Mouse (Mus musculus) gastrocnemius, adult 2 months (tissue): Measurements from ENCODE around the gene Nfasc. TPM values are rescaled to one million over a fixed set of nuclear protein-coding genes. Genes with fewer than 3 reads are reported as not detected.

Experiments
- DNase-seq: peaks from one replicate; pipeline ENCODE4 v3.0.0; 2022
- H3K27ac ChIP-seq: fragments of 200-600 bp; 2 replicates; pipeline ENCODE4 v1.8.1; 2022; ENCODE audit warnings: mild to moderate bottlenecking
- H3K4me3 ChIP-seq: fragments of 200-600 bp; 2 replicates; pipeline ENCODE4 v1.8.1; 2022; ENCODE audit warnings: mild to moderate bottlenecking, moderate library complexity
- CTCF ChIP-seq: fragments of 200-600 bp; IDR thresholded peaks from 2 replicates; pipeline ENCODE4 v1.8.1; 2022; ENCODE audit warnings: antibody characterized with exemption, mild to moderate bottlenecking, moderate library complexity
- intact Hi-C: fragments of 180-260 bp; cut with DNase I; formaldehyde crosslinking; loops from one replicate; pipeline ENCODE4 v1.15.1; 2025
- total RNA-seq, 2 experiments: library from RNA; stranded (reverse); gene quantifications; 2 replicates each; pipeline ENCODE4 v1.2.3; 2021

Gene Nfasc
- total RNA-seq, 2 experiments from 2014 or later, result 0.25 to 0.28 TPM

DNA sequence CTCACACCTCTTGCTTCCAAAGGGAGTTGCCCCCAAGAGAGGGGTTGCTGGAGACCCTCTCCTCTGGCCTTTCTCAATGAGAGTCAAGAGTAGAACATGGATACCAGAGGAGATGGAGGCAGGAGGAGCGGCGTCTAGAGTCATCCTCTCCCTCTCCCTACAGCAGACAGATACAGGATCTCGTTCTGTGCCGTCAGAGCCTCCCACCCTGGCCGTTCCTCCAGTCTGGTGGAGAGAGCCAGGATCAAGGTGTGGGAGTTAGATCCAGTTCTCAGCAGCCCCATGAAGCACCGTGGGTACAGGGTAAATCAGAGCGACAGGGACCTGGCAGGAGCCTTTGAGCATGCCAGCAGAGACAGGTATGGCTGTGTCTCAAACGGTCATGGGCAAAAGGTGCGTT lies 209.1 kb downstream of the Nfasc start:
- intact Hi-C loops, result no loop called here

GRCm38 (mm10) chr1:132530631-132531191 lies 210.9 kb downstream of the Nfasc start:
- intact Hi-C loops, result no loop called here
- H3K4me3 ChIP-seq, result no peak overlapping the region
- no peak for TF ChIP-seq CTCF
- DNase-seq, result no peak
- no peak overlapping the region for H3K27ac ChIP-seq

More for the DNA sequence above, 209.1 kb downstream of the Nfasc start:
- no peak for DNase-seq
- Histone ChIP-seq H3K4me3 (no peak overlapping the region), H3K27ac (no peak overlapping the region)
- no peak for TF ChIP-seq CTCF

GRCm38 (mm10) chr1:132528647-132529334 lies 212.8 kb downstream of the Nfasc start:
- intact Hi-C loops, result no loop called here
- DNase-seq, result peak; percentile 48
- no peak overlapping the region for H3K27ac ChIP-seq
- no peak for TF ChIP-seq CTCF
- no peak overlapping the region for H3K4me3 ChIP-seq

- DNase-seq, result peak; percentile 8
- no peak overlapping the region for H3K4me3 ChIP-seq
- TF ChIP-seq CTCF, result no peak
- intact Hi-C loops, result no loop called here
- no peak overlapping the region for H3K27ac ChIP-seq
Observed at GRCm38 (mm10) chr1:132528071-132528470, 213.5 kb downstream of the Nfasc start.

DNA sequence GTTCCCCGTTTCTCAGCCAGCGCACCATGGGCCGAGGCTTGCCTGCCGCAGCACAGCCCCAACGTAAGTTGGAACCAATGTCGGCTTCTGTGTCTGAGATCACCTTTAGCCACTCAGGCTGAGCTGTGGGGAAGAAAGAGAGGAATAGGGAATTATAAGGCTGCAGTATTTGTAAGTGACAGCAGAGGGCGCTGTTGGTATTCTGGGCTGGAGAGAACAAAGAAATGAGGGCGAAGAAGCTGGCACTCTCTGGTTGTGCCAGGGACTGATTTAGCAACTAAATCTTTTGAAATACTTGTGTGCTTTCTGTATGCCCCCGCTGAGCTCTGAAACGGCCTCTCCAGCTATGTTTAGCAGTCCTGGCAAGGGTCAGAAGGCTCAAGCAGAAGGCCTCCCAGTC lies 215.8 kb downstream of the Nfasc start:
- TF ChIP-seq CTCF, result peak; percentile 91
- peak; percentile 40 for DNase-seq
- intact Hi-C loops, result loop anchor here (1.0 kb wide), 1 partner anchor 68 kb away; no protein-coding TSS in a partner anchor
- no peak overlapping the region for H3K27ac ChIP-seq
- no peak overlapping the region for H3K4me3 ChIP-seq

GRCm38 (mm10) chr1:132523920-132524319 lies 217.7 kb downstream of the Nfasc start:
- intact Hi-C loops, result no loop called here
- Histone ChIP-seq H3K4me3 (no peak overlapping the region), H3K27ac (no peak overlapping the region)
- peak; percentile 59 for TF ChIP-seq CTCF
- DNase-seq, result peak; percentile 29

- DNase-seq, result peak; percentile 14
- Histone ChIP-seq H3K4me3 (no peak overlapping the region), H3K27ac (no peak overlapping the region)
- intact Hi-C loops, result no loop called here
- no peak for TF ChIP-seq CTCF
Observed at GRCm38 (mm10) chr1:132523048-132523447, 218.5 kb downstream of the Nfasc start.

DNA sequence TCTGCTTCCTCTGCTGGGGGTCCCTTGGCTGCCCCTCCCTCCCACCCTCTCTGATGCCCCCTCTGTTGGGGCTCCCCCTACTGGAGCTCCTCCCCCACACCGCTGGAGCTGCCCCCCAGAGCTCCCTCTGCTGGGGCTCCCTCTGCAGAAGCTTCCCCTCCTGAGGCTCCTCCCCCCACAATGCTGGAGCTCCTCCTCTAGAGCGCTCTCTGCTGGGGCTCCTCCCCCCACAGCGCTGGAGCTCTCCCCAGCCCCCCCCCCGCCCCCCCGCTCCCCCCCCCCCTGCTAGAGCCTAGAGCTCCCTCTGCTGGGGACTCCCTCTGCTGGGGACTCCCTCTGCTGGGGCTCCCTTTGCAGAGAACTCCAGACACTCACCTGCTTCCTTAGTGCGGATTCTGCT lies 220.8 kb downstream of the Nfasc start:
- H3K27ac ChIP-seq, result no peak overlapping the region
- H3K4me3 ChIP-seq, result no peak overlapping the region
- DNase-seq, result peak; percentile 85
- intact Hi-C loops, result loop anchor here (2.0 kb wide), 1 partner anchor 154 kb away; no protein-coding TSS in a partner anchor
- TF ChIP-seq CTCF, result peak; percentile 62

- H3K27ac ChIP-seq, result no peak overlapping the region
- H3K4me3 ChIP-seq, result no peak overlapping the region
- intact Hi-C loops, result loop anchor here (2.0 kb wide), 1 partner anchor 153 kb away; no protein-coding TSS in a partner anchor
- no peak for TF ChIP-seq CTCF
- DNase-seq, result peak; percentile 9
Observed at GRCm38 (mm10) chr1:132519734-132520133, 221.9 kb downstream of the Nfasc start.

- no peak overlapping the region for H3K27ac ChIP-seq
Observed at GRCm38 (mm10) chr1:132518621-132519020, 223.0 kb downstream of the Nfasc start.

DNA sequence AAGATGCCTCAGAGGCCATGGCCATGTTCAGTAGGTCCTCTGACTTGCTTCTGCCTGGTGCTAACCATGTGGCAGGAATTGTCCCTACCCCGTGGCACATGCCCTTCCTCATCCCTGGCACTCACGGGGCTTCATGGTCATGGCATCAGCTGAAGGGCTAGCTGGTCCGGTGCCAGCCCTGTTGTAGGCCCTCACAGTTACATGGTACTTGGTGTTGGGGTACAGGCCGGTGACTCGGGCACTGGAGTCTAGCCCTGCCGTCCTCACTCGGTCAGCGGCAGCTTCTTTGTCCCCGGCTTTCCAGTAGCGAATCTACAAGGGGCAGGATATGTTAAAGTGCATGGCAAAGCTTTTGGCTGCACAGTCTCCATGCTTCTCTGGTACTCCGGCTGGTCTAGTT lies 224.8 kb downstream of the Nfasc start:
- H3K27ac ChIP-seq, result no peak overlapping the region
- intact Hi-C loops, result no loop called here
- TF ChIP-seq CTCF, result no peak
- peak; percentile 20 for DNase-seq
- H3K4me3 ChIP-seq, result no peak overlapping the region

More at GRCm38 (mm10) chr1:132518621-132519020, 223.0 kb downstream of the Nfasc start:
- intact Hi-C loops, result no loop called here
- no peak overlapping the region for H3K4me3 ChIP-seq
- peak; percentile 22 for DNase-seq
- TF ChIP-seq CTCF, result no peak

DNA sequence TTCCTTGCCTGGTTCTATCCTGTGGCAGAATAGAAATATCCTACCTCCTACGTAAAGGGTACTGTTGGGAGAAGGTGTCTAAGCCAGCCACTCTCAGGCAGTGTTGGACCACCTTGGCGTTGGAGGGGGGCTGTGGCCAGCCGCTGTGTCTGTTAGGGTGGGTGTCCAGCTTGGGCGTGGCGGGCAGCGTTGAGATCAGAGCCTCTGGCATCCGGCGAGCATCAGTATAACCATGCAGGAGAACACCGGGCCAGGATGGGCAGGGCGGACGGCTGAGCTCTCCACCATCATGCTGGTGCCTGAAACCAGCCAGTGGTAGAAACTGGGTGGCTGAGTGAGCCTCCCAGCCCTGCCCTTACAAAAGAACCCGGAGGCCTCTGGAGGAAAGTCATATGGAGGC lies 226.3 kb downstream of the Nfasc start:
- DNase-seq, result peak; percentile 10
- no peak overlapping the region for H3K4me3 ChIP-seq
- no peak for TF ChIP-seq CTCF
- intact Hi-C loops, result no loop called here
- no peak overlapping the region for H3K27ac ChIP-seq

Other genes starting within 250 kb of the Nfasc start
- 1 to 10 TPM; 1.3 to 1.7 TPM for gene Tmem81, start 235.6 kb downstream of the Nfasc start, total RNA-seq
- gene Cntn2, start 198.5 kb downstream of the Nfasc start, total RNA-seq, result under 1 TPM in 1 of 2 experiments, not detected in 1; 0.08 TPM
- under 1 TPM; 0.33 to 0.73 TPM for gene Lrrn2, start 138.5 kb upstream of the Nfasc start, total RNA-seq